Mouse (Mus musculus) embryonic facial prominence, embryonic 10.5 days (tissue): ENCODE data around the gene Mrpl20. TPM values are rescaled to one million over a fixed set of nuclear protein-coding genes. Genes with fewer than 3 reads are reported as not detected.

Source experiments
- DNase-seq: peaks from one replicate; pipeline ENCODE4 v3.0.0-alpha.2; 2017; ENCODE audit warnings: low spot score
- H3K27ac ChIP-seq: fragments of 300-500 bp; sonication (generic); replicated peaks from 2 replicates; pipeline ENCODE4 v1.5.1; 2016; ENCODE audit warnings: mild to moderate bottlenecking
- H3K27me3 ChIP-seq: fragments of 300-500 bp; sonication (generic); replicated peaks from 2 replicates; pipeline ENCODE4 v1.6.1; 2016; ENCODE audit warnings: low read depth, mild to moderate bottlenecking; ENCODE audit not compliant: poor library complexity, severe bottlenecking
- H3K36me3 ChIP-seq: fragments of 300-500 bp; sonication (generic); replicated peaks from 2 replicates; pipeline ENCODE4 v1.6.1; 2016; ENCODE audit warnings: mild to moderate bottlenecking, moderate library complexity
- H3K4me1 ChIP-seq: fragments of 300-500 bp; sonication (generic); 2 replicates; pipeline ENCODE4 v1.6.1; 2016
- H3K4me3 ChIP-seq: fragments of 300-500 bp; sonication (generic); 2 replicates; pipeline ENCODE4 v1.5.1; 2016; ENCODE audit warnings: mild to moderate bottlenecking, moderate library complexity
- H3K9me3 ChIP-seq: fragments of 300-500 bp; sonication (generic); 2 replicates; pipeline ENCODE4 v1.6.1; 2016; ENCODE audit warnings: mild to moderate bottlenecking
- WGBS: fragments of 180-500 bp; shearing (Covaris S2); methylation state at CpG from one replicate; pipeline ENCODE4 v1.1.7; 2016; 5-methylcytosine and 5-hydroxymethylcytosine counted together
- polyA plus RNA-seq: library from polyadenylated mRNA; unstranded; fragments of >200 nt; fragmentation: Nextera tagmentation; extraction: Ambion mirVana; gene quantifications from 2 replicates; pipeline ENCODE4 v1.2.1, GENCODE M21; 2016

Gene Mrpl20
- polyA plus RNA-seq, 1 experiment from 2014 or later, result 254 TPM

- H3K9me3 ChIP-seq, result no peaks in the 10 kb centered on the region
- peak overlapping the region; percentile 59; the same call in 1 of the 2 replicates for H3K4me3 ChIP-seq
- peaks cover 27% of the 10 kb centered on the region for H3K27me3 ChIP-seq
- H3K4me1 ChIP-seq, result peaks cover 50% of the 10 kb centered on the region
- 58% methylated on average over 8 of the region's 8 CpGs for WGBS
- H3K36me3 ChIP-seq, result peaks cover 30% of the 10 kb centered on the region
- DNase-seq, result no peak
- H3K27ac ChIP-seq, result peak overlapping the region; percentile 89
Observed at GRCm38 (mm10) chr4:155838187-155839153, 35.8 kb downstream of the Mrpl20 start.

DNA sequence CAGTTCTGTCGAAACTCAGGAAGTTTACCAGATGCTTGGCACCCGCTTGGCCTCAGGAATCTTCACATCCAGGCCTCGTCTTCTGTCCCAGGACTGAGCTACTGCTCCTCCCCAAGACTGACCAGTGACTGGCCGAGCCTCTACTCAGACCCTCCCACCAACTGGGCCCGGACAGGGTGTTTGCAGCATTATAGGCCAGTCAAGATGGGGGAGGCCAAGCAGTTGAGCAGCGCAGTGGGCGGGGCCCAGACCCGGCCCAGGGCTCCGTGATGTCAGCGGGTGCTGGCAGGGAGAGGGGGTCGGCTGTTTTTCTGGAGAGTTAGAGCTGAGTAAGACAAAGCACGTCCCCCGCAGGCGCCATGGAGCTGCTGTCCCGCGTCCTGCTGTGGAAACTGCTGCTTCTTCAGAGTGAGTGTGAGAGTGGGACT, 36.8 kb downstream of the Mrpl20 start, which contains the start of gene Mxra8:
Gene Mxra8 (plus strand): TSS at position 198 of the 428 bp plus-strand sequence.
- Histone ChIP-seq H3K27me3 (peaks cover 28% of the 10 kb centered on the region), H3K4me3 (peak within 1 kb of the TSS; percentile 59), H3K9me3 (no peaks in the 10 kb centered on the region), H3K36me3 (peaks cover 34% of the 10 kb centered on the region), H3K27ac (peak within 1 kb of the TSS; percentile 89), H3K4me1 (peaks cover 42% of the 10 kb centered on the region)
- 2% methylated on average over 16 of the region's 16 CpGs for WGBS
- DNase-seq, result peak; percentile 92

GRCm38 (mm10) chr4:155840076-155841002, 37.7 kb downstream of the Mrpl20 start:
- Histone ChIP-seq H3K27ac (peak overlapping the region; percentile 89), H3K4me3 (peak overlapping the region; percentile 59), H3K4me1 (peaks cover 42% of the 10 kb centered on the region), H3K9me3 (no peaks in the 10 kb centered on the region), H3K27me3 (peaks cover 28% of the 10 kb centered on the region), H3K36me3 (peaks cover 27% of the 10 kb centered on the region)
- DNase-seq, result no peak
- WGBS, result 6% methylated on average over 8 of the region's 8 CpGs

- Histone ChIP-seq H3K9me3 (no peaks in the 10 kb centered on the region), H3K4me1 (peaks cover 42% of the 10 kb centered on the region), H3K36me3 (peaks cover 26% of the 10 kb centered on the region), H3K27ac (peak overlapping the region; percentile 63), H3K4me3 (peak overlapping the region; percentile 59), H3K27me3 (peaks cover 28% of the 10 kb centered on the region)
- peak; percentile 64 for DNase-seq
- whole genome bisulfite sequencing, result under 1% methylated on average over 32 of the region's 32 CpGs
Observed at GRCm38 (mm10) chr4:155841003-155841454, 38.4 kb downstream of the Mrpl20 start.

- Histone ChIP-seq H3K4me3 (peak overlapping the region; percentile 59), H3K4me1 (peaks cover 48% of the 10 kb centered on the region), H3K9me3 (no peaks in the 10 kb centered on the region), H3K36me3 (peaks cover 26% of the 10 kb centered on the region), H3K27ac (no peak overlapping the region), H3K27me3 (peaks cover 28% of the 10 kb centered on the region)
- 38% methylated on average over 38 of the region's 38 CpGs for WGBS
- no peak for DNase-seq
Observed at GRCm38 (mm10) chr4:155841651-155842270, 39.1 kb downstream of the Mrpl20 start.

- 91% methylated on average over 5 of the region's 5 CpGs for WGBS
- H3K27me3 ChIP-seq, result peaks cover 28% of the 10 kb centered on the region
- peaks cover 26% of the 10 kb centered on the region for H3K36me3 ChIP-seq
- no peak overlapping the region for H3K4me3 ChIP-seq
- H3K27ac ChIP-seq, result no peak overlapping the region
- peaks cover 51% of the 10 kb centered on the region for H3K4me1 ChIP-seq
- no peak for DNase-seq
- H3K9me3 ChIP-seq, result no peaks in the 10 kb centered on the region
Observed at GRCm38 (mm10) chr4:155843231-155843630, 40.6 kb downstream of the Mrpl20 start.

GRCm38 (mm10) chr4:155846871-155847578, 44.3 kb downstream of the Mrpl20 start, which contains the start of gene Dvl1:
Dvl1 (plus strand) TSS chr4:155847402.
- peaks cover 22% of the 10 kb centered on the region for H3K36me3 ChIP-seq
- H3K9me3 ChIP-seq, result no peaks in the 10 kb centered on the region
- peak within 1 kb of the TSS; percentile 87 for H3K4me3 ChIP-seq
- H3K4me1 ChIP-seq, result peaks cover 33% of the 10 kb centered on the region
- WGBS, result 3% methylated on average over 65 of the region's 65 CpGs
- peak within 1 kb of the TSS; percentile 83 for H3K27ac ChIP-seq
- peaks cover 14% of the 10 kb centered on the region for H3K27me3 ChIP-seq
- DNase-seq, result peak; percentile 97

- WGBS, result 2% methylated on average over 69 of the region's 69 CpGs
- Histone ChIP-seq H3K4me3 (peak overlapping the region; percentile 87), H3K36me3 (peaks cover 18% of the 10 kb centered on the region), H3K4me1 (peaks cover 33% of the 10 kb centered on the region), H3K27ac (peak overlapping the region; percentile 83), H3K27me3 (peaks cover 6% of the 10 kb centered on the region), H3K9me3 (no peaks in the 10 kb centered on the region)
- DNase-seq, result peak; percentile 69
Observed at GRCm38 (mm10) chr4:155847591-155848352, 45.1 kb downstream of the Mrpl20 start.

DNA sequence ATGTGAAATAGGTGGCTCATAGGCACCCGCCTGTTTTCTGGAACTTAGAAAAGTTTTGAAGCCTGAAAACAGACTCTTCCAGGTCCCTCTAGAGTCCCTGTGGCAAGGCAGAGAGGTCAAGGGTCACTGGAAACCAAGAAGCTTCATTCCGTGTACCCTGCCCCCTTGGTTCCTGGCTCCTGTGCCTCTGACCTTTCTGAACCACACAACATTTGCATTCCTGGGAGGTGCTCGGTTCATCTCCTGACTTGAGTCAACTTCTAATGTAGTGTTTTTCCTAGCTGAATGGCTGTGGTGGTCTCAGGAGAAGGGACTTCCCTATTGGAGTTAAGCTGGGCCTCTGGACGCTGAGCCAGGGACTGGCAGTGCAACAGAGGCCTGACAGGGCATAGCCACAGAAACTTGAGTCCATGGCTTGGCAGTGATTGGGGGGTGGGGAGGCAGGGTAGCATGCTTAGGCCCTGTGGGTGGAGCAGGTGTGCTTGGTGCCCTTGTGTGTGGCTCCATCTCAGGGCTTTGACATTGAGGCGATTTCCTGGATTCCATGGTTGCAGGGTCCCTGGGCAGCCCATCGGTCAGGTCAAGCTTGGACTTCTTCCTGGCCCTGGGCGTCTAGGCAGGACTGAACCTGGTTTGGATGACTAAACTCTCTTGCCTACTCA, 45.9 kb downstream of the Mrpl20 start:
- Histone ChIP-seq H3K9me3 (no peaks in the 10 kb centered on the region), H3K27ac (peak overlapping the region; percentile 83; the same call in 1 of the 2 replicates), H3K36me3 (peaks cover 18% of the 10 kb centered on the region), H3K4me1 (peaks cover 33% of the 10 kb centered on the region), H3K27me3 (no peaks in the 10 kb centered on the region), H3K4me3 (peak overlapping the region; percentile 87)
- no peak for DNase-seq
- WGBS, result 51% methylated on average over 7 of the region's 7 CpGs

- 89% methylated on average over 2 of the region's 2 CpGs for WGBS
- Histone ChIP-seq H3K4me3 (no peak overlapping the region; the same call in 1 of the 2 replicates), H3K9me3 (no peaks in the 10 kb centered on the region), H3K27ac (no peak overlapping the region), H3K4me1 (peaks cover 33% of the 10 kb centered on the region), H3K27me3 (no peaks in the 10 kb centered on the region), H3K36me3 (peaks cover 21% of the 10 kb centered on the region)
- no peak for DNase-seq
Observed at GRCm38 (mm10) chr4:155849391-155849790, 46.7 kb downstream of the Mrpl20 start.
